ENCODE assay signal across 10 mouse cellular contexts in genomic region chr16:21377605-21377968, GRCm38 (mm10). TPM values are rescaled to one million over a fixed set of nuclear protein-coding genes. Genes with fewer than 3 reads are reported as not detected.
DNase-seq lines count a peak whose midpoint lies in the region; ATAC-seq and TF ChIP-seq lines count a peak whose summit lies in the region.
"Had no signal": no experiment of that assay in that cellular context is flagged by ENCODE, and none has a peak within 500 bp of the region (broad histone marks: within the 10 kb centered on the region; RNA-seq: fewer than 3 reads in every experiment).

No protein-coding gene starts in this region.

- no peaks in the 10 kb centered on the region for H3K36me3 ChIP-seq in hindbrain, embryonic 12.5 days
- no peaks in the 10 kb centered on the region for H3K36me3 ChIP-seq in midbrain, postnatal 0 days (ENCODE audit: insufficient read depth, low read length)

- H3K4me3 ChIP-seq in hindbrain, embryonic 12.5 days: no peak overlapping the region
- H3K4me3 ChIP-seq in midbrain, postnatal 0 days (ENCODE audit: low read depth, low read length): no peak overlapping the region

- H3K4me2 ChIP-seq in hindbrain, embryonic 12.5 days (replicated peaks): no peak overlapping the region
- H3K4me2 ChIP-seq in midbrain, postnatal 0 days (ENCODE audit: low read depth, low read length, poor library complexity, severe bottlenecking): no peak overlapping the region

- ATAC-seq in hindbrain, embryonic 12.5 days (ENCODE audit: low FRiP score): no peak
- ATAC-seq in midbrain, postnatal 0 days (ENCODE audit: low FRiP score): 0 out of 2 replicates have a peak, but pooled peaks have one; percentile 35
- ATAC-seq: Patski had no signal

- H3K4me1 ChIP-seq in hindbrain, embryonic 12.5 days: peaks cover 30% of the 10 kb centered on the region
- H3K4me1 ChIP-seq in midbrain, postnatal 0 days (ENCODE audit: insufficient read depth, low read length): no peaks in the 10 kb centered on the region

- WGBS in hindbrain, embryonic 12.5 days: 40% methylated on average over 4 of the region's 4 CpGs
- WGBS in midbrain, postnatal 0 days: 47% methylated on average over 4 of the region's 4 CpGs

- H3K9ac ChIP-seq in hindbrain, embryonic 12.5 days: no peak overlapping the region
- H3K9ac ChIP-seq in midbrain, postnatal 0 days (replicated peaks; ENCODE audit: low read length, poor library complexity, severe bottlenecking): no peak overlapping the region

- no peak for TF ChIP-seq CTCF in midbrain, postnatal 0 days (IDR thresholded peaks at IDR 0.05)

- 0 out of 2 replicates have a peak overlapping the region, but pooled peaks have one; percentile 17 for H3K27ac ChIP-seq in hindbrain, embryonic 12.5 days
- no peak overlapping the region for H3K27ac ChIP-seq in midbrain, postnatal 0 days (ENCODE audit: low read depth, low read length)

- peak; percentile 47 for DNase-seq in embryo, embryonic 10.5 days (ENCODE audit: low spot score)
- no peak for DNase-seq in embryo, embryonic 10 days (ENCODE audit: low spot score)
- peak; percentile 58 for DNase-seq in kidney, postnatal 10 days
- DNase-seq in kidney, adult 9 months: no peak
- DNase-seq in midbrain, postnatal 0 days (ENCODE audit: low spot score): no peak
- DNase-seq in testis, postnatal 10 days (ENCODE audit: low spot score): no peak
- DNase-seq in yolk sac, embryonic 10.5 days (ENCODE audit: low spot score): no peak
- DNase-seq: right cerebral cortex, postnatal 4 days had no signal

- no peaks in the 10 kb centered on the region for H3K27me3 ChIP-seq in hindbrain, embryonic 12.5 days
- no peaks in the 10 kb centered on the region for H3K27me3 ChIP-seq in midbrain, postnatal 0 days (ENCODE audit: insufficient read depth, low read length)
- H3K27me3 ChIP-seq: Patski had no signal

- no peaks in the 10 kb centered on the region for H3K9me3 ChIP-seq in hindbrain, embryonic 12.5 days (replicated peaks)
- no peaks in the 10 kb centered on the region for H3K9me3 ChIP-seq in midbrain, postnatal 0 days (ENCODE audit: low read length)

RNA-seq across cellular contexts. Expression of gene Vps8, which starts 45.3 kb away (rescaled TPM):
- polyA plus RNA-seq in hindbrain, embryonic 12.5 days (2016; fragmentation: Nextera tagmentation; extraction: Ambion mirVana): 28.0 and 33.8 TPM in 2 replicates
- 35.2 and 37.2 TPM in 2 replicates for total RNA-seq in midbrain, postnatal 0 days (2014; rRNA removed)
- 25.4 and 26.0 TPM in 2 replicates for polyA plus RNA-seq in midbrain, postnatal 0 days (2015; fragmentation: Nextera tagmentation; extraction: Ambion mirVana)

Comparison
In these comparisons a context has a peak if more than half of its experiments do, and no peak if none do; other contexts are left out.
1. DNase-seq: peak in embryo, embryonic 10.5 days (single experiment) and kidney, postnatal 10 days (single experiment); none in embryo, embryonic 10 days (single experiment), kidney, adult 9 months (single experiment), midbrain, postnatal 0 days (single experiment), testis, postnatal 10 days (single experiment) and yolk sac, embryonic 10.5 days (single experiment).